Mouse (Mus musculus): ENCODE measurements around the gene Eif4g1. TPM values are rescaled to one million over a fixed set of nuclear protein-coding genes. Genes with fewer than 3 reads are reported as not detected.

Eif4g1 gene
- polyA plus RNA-seq, 2 experiments = 65.1 to 101 TPM

- TF ChIP-seq EP300 (IDR thresholded peaks at IDR 0.05; ENCODE audit: low read depth) (no peak), CTCF (IDR thresholded peaks at IDR 0.05; ENCODE audit: low read depth) (no peak)
- H3K9ac ChIP-seq (replicated peaks) = no peak overlapping the region
- no peak for ATAC-seq (ENCODE audit: insufficient read depth)
- no peak overlapping the region for H3K27ac ChIP-seq
- H3K4me3 ChIP-seq (ENCODE audit: insufficient read depth in 1 of 2, low read depth in 2 of 2, low read length in 2 of 2) = no peak overlapping the region
- H3K9me3 ChIP-seq (ENCODE audit: control insufficient read depth, low read length) = no peaks in the 10 kb centered on the region
- H3K27me3 ChIP-seq (ENCODE audit: control insufficient read depth, insufficient read depth, low read length) = no peaks in the 10 kb centered on the region; the same call in 1 of the 2 replicates
- no peak for DNase-seq (ENCODE audit: low read depth in 3 of 3, low spot score in 3 of 3)
- H3K4me2 ChIP-seq (ENCODE audit: low read depth) = no peak overlapping the region
- H3K4me1 ChIP-seq (replicated peaks; ENCODE audit: control insufficient read depth in 2 of 2, insufficient read depth in 2 of 2, low read length in 1 of 2) = peaks cover 5 to 9% of the 10 kb centered on the region in 2 experiments; a peak in 3 of 4 replicates
- no peaks in the 10 kb centered on the region; the same call in none of the 2 replicates for H3K36me3 ChIP-seq (replicated peaks; ENCODE audit: control insufficient read depth, insufficient read depth, low read depth)
- 57% methylated on average over 4 of the region's 4 CpGs for WGBS (ENCODE audit: insufficient replicate concordance)
Measured at GRCm38 (mm10) chr16:20723247-20723646, 55.1 kb downstream of the Eif4g1 start.

GRCm38 (mm10) chr16:20724338-20724748 is 56.2 kb downstream of the Eif4g1 start:
- Histone ChIP-seq H3K27ac (no peak overlapping the region), H3K36me3 (replicated peaks; ENCODE audit: control insufficient read depth, insufficient read depth, low read depth) (no peaks in the 10 kb centered on the region; the same call in none of the 2 replicates), H3K27me3 (ENCODE audit: control insufficient read depth, insufficient read depth, low read length) (no peaks in the 10 kb centered on the region; the same call in 1 of the 2 replicates), H3K4me3 (ENCODE audit: insufficient read depth in 1 of 2, low read depth in 2 of 2, low read length in 2 of 2) (no peak overlapping the region), H3K9me3 (ENCODE audit: control insufficient read depth, low read length) (no peaks in the 10 kb centered on the region), H3K4me2 (ENCODE audit: low read depth) (no peak overlapping the region), H3K9ac (replicated peaks) (no peak overlapping the region), H3K4me1 (replicated peaks; ENCODE audit: control insufficient read depth in 2 of 2, insufficient read depth in 2 of 2, low read length in 1 of 2) (peaks cover 0 to 4% of the 10 kb centered on the region in 2 experiments; a peak in 1 of 4 replicates)
- ATAC-seq (ENCODE audit: insufficient read depth) (peak; percentile 53), DNase-seq (ENCODE audit: low read depth in 3 of 3, low spot score in 3 of 3) (no peak)
- TF ChIP-seq EP300 (IDR thresholded peaks at IDR 0.05; ENCODE audit: low read depth) (no peak), CTCF (IDR thresholded peaks at IDR 0.05; ENCODE audit: low read depth) (peak; percentile 87)
- WGBS (ENCODE audit: insufficient replicate concordance) = 25% methylated on average over 5 of the region's 5 CpGs

GRCm38 (mm10) chr16:20725321-20725720 is 57.2 kb downstream of the Eif4g1 start:
- no peak overlapping the region for H3K27ac ChIP-seq
- H3K4me1 ChIP-seq (replicated peaks; ENCODE audit: control insufficient read depth in 2 of 2, insufficient read depth in 2 of 2, low read length in 1 of 2) = peaks cover 0 to 5% of the 10 kb centered on the region in 2 experiments; a peak in 1 of 4 replicates
- ATAC-seq (ENCODE audit: insufficient read depth) = no peak
- no peaks in the 10 kb centered on the region; the same call in none of the 2 replicates for H3K36me3 ChIP-seq (replicated peaks; ENCODE audit: control insufficient read depth, insufficient read depth, low read depth)
- H3K27me3 ChIP-seq (ENCODE audit: control insufficient read depth, insufficient read depth, low read length) = no peaks in the 10 kb centered on the region; the same call in 1 of the 2 replicates
- WGBS (ENCODE audit: insufficient replicate concordance) = 75% methylated on average over 7 of the region's 7 CpGs
- H3K4me2 ChIP-seq (ENCODE audit: low read depth) = no peak overlapping the region
- H3K4me3 ChIP-seq (ENCODE audit: insufficient read depth in 1 of 2, low read depth in 2 of 2, low read length in 2 of 2) = no peak overlapping the region
- TF ChIP-seq EP300 (IDR thresholded peaks at IDR 0.05; ENCODE audit: low read depth) = no peak
- no peak overlapping the region for H3K9ac ChIP-seq (replicated peaks)
- DNase-seq (ENCODE audit: low read depth in 3 of 3, low spot score in 3 of 3) = no peak
- no peaks in the 10 kb centered on the region for H3K9me3 ChIP-seq (ENCODE audit: control insufficient read depth, low read length)

- H3K9ac ChIP-seq (replicated peaks) = no peak overlapping the region
- 56% methylated on average over 4 of the region's 4 CpGs for WGBS (ENCODE audit: insufficient replicate concordance)
- H3K27ac ChIP-seq = no peak overlapping the region
- ATAC-seq (ENCODE audit: insufficient read depth) (no peak), DNase-seq (ENCODE audit: low read depth in 3 of 3, low spot score in 3 of 3) (no peak)
- no peak for TF ChIP-seq CTCF (IDR thresholded peaks at IDR 0.05; ENCODE audit: low read depth)
- no peak for TF ChIP-seq EP300 (IDR thresholded peaks at IDR 0.05; ENCODE audit: low read depth)
- no peaks in the 10 kb centered on the region; the same call in 1 of the 2 replicates for H3K36me3 ChIP-seq (replicated peaks; ENCODE audit: control insufficient read depth, insufficient read depth, low read depth)
- no peak overlapping the region for H3K4me2 ChIP-seq (ENCODE audit: low read depth)
- peaks cover 0 to 5% of the 10 kb centered on the region in 2 experiments; a peak in 1 of 4 replicates for H3K4me1 ChIP-seq (replicated peaks; ENCODE audit: control insufficient read depth in 2 of 2, insufficient read depth in 2 of 2, low read length in 1 of 2)
- no peaks in the 10 kb centered on the region for H3K9me3 ChIP-seq (ENCODE audit: control insufficient read depth, low read length)
- no peaks in the 10 kb centered on the region; the same call in 1 of the 2 replicates for H3K27me3 ChIP-seq (ENCODE audit: control insufficient read depth, insufficient read depth, low read length)
- H3K4me3 ChIP-seq (ENCODE audit: insufficient read depth in 1 of 2, low read depth in 2 of 2, low read length in 2 of 2) = no peak overlapping the region
Measured at GRCm38 (mm10) chr16:20725750-20726149, 57.6 kb downstream of the Eif4g1 start.

- Histone ChIP-seq H3K9me3 (ENCODE audit: control insufficient read depth, low read length) (no peaks in the 10 kb centered on the region), H3K9ac (replicated peaks) (no peak overlapping the region), H3K36me3 (replicated peaks; ENCODE audit: control insufficient read depth, insufficient read depth, low read depth) (no peaks in the 10 kb centered on the region; the same call in 1 of the 2 replicates), H3K27ac (no peak overlapping the region), H3K27me3 (ENCODE audit: control insufficient read depth, insufficient read depth, low read length) (peaks cover 1% of the 10 kb centered on the region), H3K4me3 (ENCODE audit: insufficient read depth in 1 of 2, low read depth in 2 of 2, low read length in 2 of 2) (no peak overlapping the region), H3K4me1 (replicated peaks; ENCODE audit: control insufficient read depth in 2 of 2, insufficient read depth in 2 of 2, low read length in 1 of 2) (peaks cover 0 to 5% of the 10 kb centered on the region in 2 experiments; a peak in 1 of 4 replicates), H3K4me2 (ENCODE audit: low read depth) (no peak overlapping the region)
- TF ChIP-seq CTCF (IDR thresholded peaks at IDR 0.05; ENCODE audit: low read depth) = no peak
- no peak for TF ChIP-seq EP300 (IDR thresholded peaks at IDR 0.05; ENCODE audit: low read depth)
- ATAC-seq (ENCODE audit: insufficient read depth) = no peak
- DNase-seq (ENCODE audit: low read depth in 3 of 3, low spot score in 3 of 3) = no peak
- WGBS (ENCODE audit: insufficient replicate concordance) = 36% methylated on average over 1 of the region's 1 CpGs
Measured at GRCm38 (mm10) chr16:20726384-20726783, 58.3 kb downstream of the Eif4g1 start.

All from liver, embryonic 14.5 days (tissue).